Comparison of ENCODE assay signal across 22 mouse cellular contexts in the genomic region with DNA sequence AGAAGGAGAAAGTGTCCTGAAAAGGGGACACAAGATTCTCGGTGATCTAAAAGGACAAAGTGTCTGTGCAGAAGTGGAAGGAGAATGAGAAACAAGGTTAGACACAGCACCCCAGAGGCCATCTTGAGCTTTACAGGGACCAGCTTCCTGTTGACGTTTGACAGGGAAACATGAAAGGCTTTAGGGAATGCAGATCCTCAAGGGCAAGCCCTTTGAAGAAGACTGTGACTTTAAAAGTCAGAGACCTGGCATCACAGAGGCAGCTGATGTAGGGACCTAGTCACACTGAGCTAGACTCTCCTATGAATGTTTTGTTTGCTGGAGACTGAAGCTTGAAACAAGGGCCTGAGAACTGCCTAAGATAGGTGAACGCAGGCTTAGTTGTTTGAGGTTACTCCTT.
A peak's percentile ranks its signal among the peaks of the same experiment; 100 is the strongest.
DNase-seq lines count a peak whose midpoint lies in the region; ATAC-seq and TF ChIP-seq lines count a peak whose summit lies in the region.
"Had no signal": no experiment of that assay in that cellular context is flagged by ENCODE, and none has a peak within 500 bp of the region (broad histone marks: within the 10 kb centered on the region; RNA-seq: fewer than 3 reads in every experiment).

No protein-coding gene starts in this region.

- H3K4me1 ChIP-seq in midbrain, embryonic 13.5 days (replicated peaks) = peaks cover 9% of the 10 kb centered on the region; the same call in 1 of the 2 replicates
- 0 out of 2 replicates have a peak, but pooled peaks cover under 1% of the 10 kb centered on the region for H3K4me1 ChIP-seq in midbrain, embryonic 15.5 days
- H3K4me1 ChIP-seq in ES-Bruce4 (ENCODE audit: control insufficient read depth, insufficient read depth, low read length) = no peaks in the 10 kb centered on the region
- H3K4me1 ChIP-seq in heart, embryonic 12.5 days (replicated peaks) = no peaks in the 10 kb centered on the region
- H3K4me1 ChIP-seq: embryonic facial prominence, embryonic 10.5 days; embryonic facial prominence, embryonic 12.5 days had no signal

- H3K9ac ChIP-seq in midbrain, embryonic 13.5 days (replicated peaks) = no peak overlapping the region
- no peak overlapping the region for H3K9ac ChIP-seq in midbrain, embryonic 15.5 days
- no peak overlapping the region for H3K9ac ChIP-seq in ES-Bruce4 (ENCODE audit: low read depth, poor library complexity, severe bottlenecking)
- no peak overlapping the region for H3K9ac ChIP-seq in heart, embryonic 12.5 days
- H3K9ac ChIP-seq: embryonic facial prominence, embryonic 12.5 days; forebrain, embryonic 13.5 days had no signal

- no peaks in the 10 kb centered on the region for H3K9me3 ChIP-seq in midbrain, embryonic 13.5 days
- H3K9me3 ChIP-seq in midbrain, embryonic 15.5 days = no peaks in the 10 kb centered on the region
- no peaks in the 10 kb centered on the region for H3K9me3 ChIP-seq in ES-Bruce4 (replicated peaks; ENCODE audit: control insufficient read depth, insufficient read depth, low read length, poor library complexity, severe bottlenecking)
- no peaks in the 10 kb centered on the region for H3K9me3 ChIP-seq in heart, embryonic 12.5 days (replicated peaks)
- H3K9me3 ChIP-seq: embryonic facial prominence, embryonic 10.5 days; embryonic facial prominence, embryonic 12.5 days; forebrain, embryonic 13.5 days had no signal

- ATAC-seq in midbrain, embryonic 13.5 days = no peak
- no peak for ATAC-seq in midbrain, embryonic 15.5 days (replicated peaks)
- no peak for ATAC-seq in heart, embryonic 12.5 days (ENCODE audit: insufficient number of reproducible peaks, low FRiP score)
- ATAC-seq: CD4-positive, CD25-positive, alpha-beta regulatory T cell, adult 4 months; forebrain, embryonic 13.5 days; forebrain, embryonic 16.5 days had no signal

- no peaks in the 10 kb centered on the region for H3K27me3 ChIP-seq in midbrain, embryonic 13.5 days
- no peaks in the 10 kb centered on the region for H3K27me3 ChIP-seq in midbrain, embryonic 15.5 days (replicated peaks)
- no peaks in the 10 kb centered on the region for H3K27me3 ChIP-seq in ES-Bruce4 (ENCODE audit: control insufficient read depth, insufficient read depth, low read length, poor library complexity, severe bottlenecking)
- no peaks in the 10 kb centered on the region for H3K27me3 ChIP-seq in heart, embryonic 12.5 days (replicated peaks)
- H3K27me3 ChIP-seq: CH12.LX; embryonic facial prominence, embryonic 12.5 days; forebrain, embryonic 13.5 days had no signal

- H3K4me3 ChIP-seq in midbrain, embryonic 13.5 days (replicated peaks) = no peak overlapping the region
- no peak overlapping the region for H3K4me3 ChIP-seq in midbrain, embryonic 15.5 days
- no peak overlapping the region for H3K4me3 ChIP-seq in ES-Bruce4 (ENCODE audit: low read depth, low read length)
- no peak overlapping the region for H3K4me3 ChIP-seq in heart, embryonic 12.5 days
- H3K4me3 ChIP-seq: embryonic facial prominence, embryonic 10.5 days; embryonic facial prominence, embryonic 12.5 days; forebrain, embryonic 13.5 days had no signal

- no peak overlapping the region for H3K4me2 ChIP-seq in midbrain, embryonic 13.5 days (replicated peaks)
- no peak overlapping the region for H3K4me2 ChIP-seq in midbrain, embryonic 15.5 days
- H3K4me2 ChIP-seq in heart, embryonic 12.5 days = no peak overlapping the region
- H3K4me2 ChIP-seq: embryonic facial prominence, embryonic 12.5 days; forebrain, embryonic 13.5 days had no signal

- WGBS in midbrain, embryonic 13.5 days = 71% methylated on average over 3 of the region's 3 CpGs
- 73% methylated on average over 3 of the region's 3 CpGs for WGBS in midbrain, embryonic 15.5 days
- 55% methylated on average over 3 of the region's 3 CpGs for WGBS in heart, embryonic 12.5 days

- no peak for TF ChIP-seq POLR2A in ES-Bruce4 (IDR thresholded peaks at IDR 0.05; ENCODE audit: insufficient read depth, low read length)

- 0 out of 2 replicates have a peak overlapping the region, but pooled peaks have one; percentile 41 for H3K27ac ChIP-seq in midbrain, embryonic 13.5 days
- no peak overlapping the region for H3K27ac ChIP-seq in midbrain, embryonic 15.5 days
- peak overlapping the region; percentile 61 for H3K27ac ChIP-seq in ES-Bruce4 (ENCODE audit: insufficient read depth, low read length)
- no peak overlapping the region for H3K27ac ChIP-seq in heart, embryonic 12.5 days (ENCODE audit: poor library complexity, severe bottlenecking)
- H3K27ac ChIP-seq: embryonic facial prominence, embryonic 10.5 days; embryonic facial prominence, embryonic 12.5 days; forebrain, embryonic 13.5 days had no signal

- no peaks in the 10 kb centered on the region for H3K36me3 ChIP-seq in midbrain, embryonic 13.5 days
- H3K36me3 ChIP-seq in midbrain, embryonic 15.5 days (replicated peaks) = no peaks in the 10 kb centered on the region
- H3K36me3 ChIP-seq in ES-Bruce4 (ENCODE audit: control insufficient read depth, insufficient read depth, low read length, poor library complexity, severe bottlenecking) = no peaks in the 10 kb centered on the region
- no peaks in the 10 kb centered on the region for H3K36me3 ChIP-seq in heart, embryonic 12.5 days
- H3K36me3 ChIP-seq: embryonic facial prominence, embryonic 10.5 days; embryonic facial prominence, embryonic 12.5 days had no signal

- TF ChIP-seq CTCF in ES-Bruce4 (IDR thresholded peaks at IDR 0.05; ENCODE audit: low read depth, low read length) = no peak

- no peak for TF ChIP-seq EP300 in ES-Bruce4 (IDR thresholded peaks at IDR 0.05; ENCODE audit: insufficient read depth, low read depth, low read length)

- DNase-seq in ES-CJ7 (ENCODE audit: low read depth, low spot score) (peak; percentile 71), R1 (ENCODE audit: low read depth, low spot score) (peak; percentile 67)
- no peak for DNase-seq in c-Kit-positive CD71-positive TER-119-positive erythroid progenitor cells, embryonic 14.5 days (ENCODE audit: low spot score)
- DNase-seq in lung, postnatal 36 days = no peak
- DNase-seq: adrenal gland, adult 2 months; adrenal gland, postnatal 10 days; adrenal gland, postnatal 25 days; cerebellum, adult 11-12 months; cerebellum, adult 2 months; cerebellum, adult 9-10 months; cerebellum, postnatal 10 days; cerebellum, postnatal 25 days had no signal

Comparison
In these comparisons a context has a peak if more than half of its experiments do, and no peak if none do; other contexts are left out.
1. H3K27ac ChIP-seq: peak in midbrain, embryonic 13.5 days (single experiment) and ES-Bruce4 (single experiment); none in midbrain, embryonic 15.5 days (single experiment) and heart, embryonic 12.5 days (single experiment).
2. DNase-seq: peak in ES-CJ7 (single experiment) and R1 (single experiment); none in c-Kit-positive CD71-positive TER-119-positive erythroid progenitor cells, embryonic 14.5 days (single experiment) and lung, postnatal 36 days (single experiment).